Mouse (Mus musculus): Measurements from ENCODE around the gene Btnl6. TPM values are rescaled to one million over a fixed set of nuclear protein-coding genes. Genes with fewer than 3 reads are reported as not detected.
"Not testable (repeated sequence)": the region's sequence is repeated elsewhere in the genome, so short reads cannot be mapped to it uniquely, and the experiment has no call there.

The Btnl6 gene
- total RNA-seq, 2 experiments from 2014 or later, result not detected

DNA sequence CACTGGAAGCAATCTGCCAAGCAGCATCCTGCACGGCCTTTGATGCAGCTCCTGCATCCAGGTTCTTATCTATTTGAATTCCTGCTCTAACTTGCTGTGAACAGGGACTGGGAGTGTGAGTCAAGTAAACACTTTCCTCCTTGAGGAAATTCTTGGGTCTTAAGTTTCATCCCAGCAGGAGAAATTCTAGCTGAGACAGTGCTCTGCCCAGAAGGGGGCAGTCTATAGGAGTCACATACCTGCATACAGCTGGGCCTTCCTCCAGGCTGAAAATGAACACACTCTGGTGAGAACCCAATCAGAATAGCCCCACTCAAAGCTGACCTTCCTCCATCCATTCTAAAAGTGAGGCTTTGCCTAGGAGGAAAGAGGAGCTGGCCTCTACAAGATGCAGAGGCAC lies 5.4 kb downstream of the Btnl6 start:
- intact Hi-C loops (cut with DNase I), result loop anchor here (5.0 kb wide), 1 partner anchor 106 kb away; the partner anchor contains the start of gene Egfl8
- not testable (repeated sequence) for DNase-seq

GRCm38 (mm10) chr17:34507591-34507990 lies 9.6 kb downstream of the Btnl6 start:
- intact Hi-C loops (cut with DNase I), result no loop called here
- no peak for DNase-seq

GRCm38 (mm10) chr17:34497726-34498125 lies 19.4 kb downstream of the Btnl6 start:
- DNase-seq; intact Hi-C loops (cut with DNase I): not testable (repeated sequence)

DNA sequence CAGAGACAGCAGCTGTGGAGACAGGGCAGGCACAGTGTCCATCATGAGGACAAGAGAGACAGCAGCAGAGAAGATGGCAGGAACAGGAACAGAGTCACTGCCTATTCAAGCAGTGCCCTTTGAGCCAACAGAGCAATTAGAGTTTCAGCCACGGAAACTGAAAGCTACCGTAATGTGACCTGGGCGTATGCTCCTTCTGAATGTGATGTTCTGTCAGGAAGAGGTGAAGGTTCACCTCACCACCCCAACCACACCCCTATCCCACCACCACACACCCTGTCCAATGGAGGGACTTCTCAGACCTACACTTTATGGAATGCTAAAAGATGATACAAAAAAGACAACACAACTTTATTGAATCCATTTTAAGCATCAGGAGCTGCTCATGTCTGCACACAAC lies 19.8 kb downstream of the Btnl6 start:
- intact Hi-C loops (cut with DNase I); DNase-seq: not testable (repeated sequence)

GRCm38 (mm10) chr17:34496539-34496938 lies 20.6 kb downstream of the Btnl6 start:
- intact Hi-C loops (cut with DNase I), result no loop called here
- DNase-seq, result no peak

GRCm38 (mm10) chr17:34495156-34495555 lies 22.0 kb downstream of the Btnl6 start:
- intact Hi-C loops (cut with DNase I); DNase-seq: not testable (repeated sequence)

- intact Hi-C loops (cut with DNase I), result no loop called here
- no peak for DNase-seq
These were observed 24.4 kb downstream of the Btnl6 start for GRCm38 (mm10) chr17:34492796-34493195.

GRCm38 (mm10) chr17:34477238-34478013 lies 39.7 kb downstream of the Btnl6 start, which contains the start of gene Btnl4:
Gene Btnl4 (minus strand): TSS chr17:34477318.
- intact Hi-C loops (cut with DNase I); DNase-seq: not testable (repeated sequence)

- intact Hi-C loops (cut with DNase I), result no loop called here
- no peak for DNase-seq
These were observed 40.7 kb downstream of the Btnl6 start for GRCm38 (mm10) chr17:34476427-34476826.

- intact Hi-C loops (cut with DNase I), result no loop called here
- DNase-seq, result no peak
These were observed 42.1 kb downstream of the Btnl6 start for GRCm38 (mm10) chr17:34475060-34475459.

DNA sequence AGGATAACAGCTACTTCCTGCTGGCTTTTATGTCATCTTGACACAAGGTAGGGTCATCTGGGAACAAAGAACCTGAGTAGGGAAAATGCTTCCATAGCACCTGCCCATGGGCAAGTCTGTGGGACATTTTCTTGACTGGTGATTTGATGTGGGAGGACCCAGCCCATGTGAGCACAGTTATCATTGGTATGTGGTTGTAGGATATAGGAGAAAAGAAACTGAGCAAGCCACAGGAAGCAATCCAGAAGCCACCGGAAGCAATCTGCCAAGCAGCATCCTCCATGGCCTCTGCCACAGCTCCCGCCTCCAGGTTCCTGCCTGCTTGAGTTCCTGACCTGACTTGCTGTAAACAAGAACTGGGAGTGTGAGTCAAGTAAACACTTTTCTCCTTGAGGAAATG lies 46.7 kb downstream of the Btnl6 start:
- intact Hi-C loops (cut with DNase I), result no loop called here
- no peak for DNase-seq

DNA sequence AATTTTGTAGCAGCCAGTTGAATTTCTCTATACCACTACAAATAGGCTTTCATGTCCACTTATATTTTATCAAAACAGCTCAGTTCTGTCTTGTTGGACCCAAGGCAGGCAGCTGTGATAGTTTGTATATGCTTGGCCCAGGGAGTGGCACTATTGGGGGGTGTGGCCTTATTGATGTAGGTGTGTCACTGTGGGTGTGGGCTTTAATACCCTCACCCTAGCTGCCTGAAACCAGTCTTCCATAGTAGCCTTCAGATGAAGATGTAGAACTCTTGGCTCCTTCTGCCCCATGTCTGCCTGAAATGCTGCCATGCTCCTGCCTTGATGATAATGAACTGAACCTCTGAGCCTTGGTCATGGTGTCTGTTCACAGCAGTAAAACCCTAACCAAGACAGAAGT lies 51.2 kb downstream of the Btnl6 start:
- intact Hi-C loops (cut with DNase I); DNase-seq: not testable (repeated sequence)

DNA sequence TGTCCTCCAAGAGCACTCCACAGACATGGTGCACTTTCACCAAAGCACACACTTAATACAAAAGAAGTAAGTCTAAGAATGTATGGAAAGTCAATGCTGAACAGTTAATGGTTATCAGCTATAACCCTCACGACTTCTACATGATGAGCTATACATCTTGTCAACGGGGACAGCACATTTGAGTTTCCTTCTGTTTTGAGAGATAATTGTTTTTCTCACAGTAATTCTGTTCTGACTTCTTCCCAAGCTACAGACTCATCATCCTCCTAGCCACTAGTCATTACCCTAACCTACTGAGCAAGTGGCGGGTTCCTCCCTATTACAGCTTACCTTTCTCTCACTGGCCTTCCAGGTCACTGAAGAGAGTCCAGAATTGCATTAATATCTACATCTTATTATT lies 57.9 kb downstream of the Btnl6 start:
- DNase-seq, result no peak
- intact Hi-C loops (cut with DNase I), result no loop called here

Other genes with a start within 250 kb of the Btnl6 start
- gene H2-Aa, start 229.5 kb downstream of the Btnl6 start, total RNA-seq (2021), result 1 to 10 TPM; 4.9 to 5.4 TPM
- 1 to 10 TPM; 7.5 to 8.4 TPM for gene H2-Eb1, start 211.5 kb downstream of the Btnl6 start, total RNA-seq (2021)
- gene H2-Eb2, start 191.7 kb downstream of the Btnl6 start, total RNA-seq (2021), result not detected
- under 1 TPM; 0.22 to 0.30 TPM for gene Btnl2, start 162.5 kb downstream of the Btnl6 start, total RNA-seq (2021)
- not detected for gene Btnl1, start 140.2 kb downstream of the Btnl6 start, total RNA-seq (2021)
- not detected for gene BC051142, start 118.5 kb downstream of the Btnl6 start, total RNA-seq (2021)
- not detected for gene Btnl4, start 40.0 kb downstream of the Btnl6 start, total RNA-seq (2021)
- 10 to 100 TPM; 41.8 to 56.5 TPM for gene Notch4, start 46.9 kb upstream of the Btnl6 start, total RNA-seq (2021)
- gene Gpsm3, start 72.5 kb upstream of the Btnl6 start, total RNA-seq (2021), result 1 to 10 TPM; 5.1 to 5.6 TPM
- 10 to 100 TPM; 26.1 to 30.4 TPM for gene Pbx2, start 73.9 kb upstream of the Btnl6 start, total RNA-seq (2021)
- gene Ager, start 80.5 kb upstream of the Btnl6 start, total RNA-seq (2021), result 1 to 10 TPM; 1.1 to 1.6 TPM
- 10 to 100 TPM; 37.0 to 39.2 TPM for gene Rnf5, start 86.3 kb upstream of the Btnl6 start, total RNA-seq (2021)
- gene Agpat1, start 86.9 kb upstream of the Btnl6 start, total RNA-seq (2021), result 10 to 100 TPM; 54.4 to 56.5 TPM
- gene Egfl8, start 98.6 kb upstream of the Btnl6 start, total RNA-seq (2021), result 1 to 10 TPM; 2.1 to 3.5 TPM
- gene Ppt2, start 111.2 kb upstream of the Btnl6 start, total RNA-seq (2021), result 10 to 100 TPM; 39.0 to 45.7 TPM
- 1 to 10 TPM in 1 of 2 experiments, under 1 TPM in 1; 0.89 to 1.2 TPM for gene Prrt1, start 112.2 kb upstream of the Btnl6 start, total RNA-seq (2021)
- gene Fkbpl, start 127.4 kb upstream of the Btnl6 start, total RNA-seq (2021), result 1 to 10 TPM; 8.5 to 9.9 TPM
- 10 to 100 TPM; 19.0 to 19.3 TPM for gene Atf6b, start 129.8 kb upstream of the Btnl6 start, total RNA-seq (2021)
- gene Tnxb, start 153.2 kb upstream of the Btnl6 start, total RNA-seq (2021), result 10 to 100 TPM; 63.9 to 66.5 TPM
- 10 to 100 TPM; 15.8 to 19.5 TPM for gene C4b, start 226.5 kb upstream of the Btnl6 start, total RNA-seq (2021)

Measured in heart, postnatal 10 days (tissue).